ENCODE assay signal across 23 mouse cellular contexts in the genomic region with DNA sequence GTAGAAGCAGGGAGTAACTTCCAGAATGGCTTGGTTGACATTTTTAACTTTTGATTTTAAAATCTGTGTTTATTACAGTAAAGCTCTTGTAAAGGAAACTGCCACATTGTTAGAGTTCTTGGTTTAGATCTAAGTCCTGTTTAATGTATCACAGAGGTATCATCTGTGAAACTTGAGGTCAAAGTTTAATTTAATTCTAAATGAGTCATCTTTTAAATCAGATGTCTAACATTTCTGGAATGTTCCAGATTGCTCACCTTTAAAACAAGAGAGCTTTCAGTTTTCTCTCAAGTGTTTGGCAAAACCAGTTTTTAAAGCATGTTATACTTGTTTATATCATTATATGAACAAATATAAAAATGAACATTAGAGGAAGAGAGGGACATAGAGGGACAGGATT. TPM values are rescaled to one million over a fixed set of nuclear protein-coding genes. Genes with fewer than 3 reads are reported as not detected.
DNase-seq lines count a peak whose midpoint lies in the region; ATAC-seq and TF ChIP-seq lines count a peak whose summit lies in the region.
"Had no signal": no experiment of that assay in that cellular context is flagged by ENCODE, and none has a peak within 500 bp of the region (broad histone marks: within the 10 kb centered on the region; RNA-seq: fewer than 3 reads in every experiment).

No protein-coding gene starts in this region.

- no peak for TF ChIP-seq POLR2A in kidney, adult 2 months (IDR thresholded peaks at IDR 0.05; ENCODE audit: low read depth, low read length)
- no peak for TF ChIP-seq POLR2A in liver, adult 2 months (IDR thresholded peaks at IDR 0.05; ENCODE audit: extremely low read depth, insufficient read depth, low read length)

- H3K27me3 ChIP-seq in kidney, adult 2 months (replicated peaks; ENCODE audit: control insufficient read depth, insufficient read depth, low read length): no peaks in the 10 kb centered on the region
- H3K27me3 ChIP-seq in liver, adult 2 months (ENCODE audit: control insufficient read depth, insufficient read depth, low read length): peaks cover 6% of the 10 kb centered on the region
- peaks cover 9% of the 10 kb centered on the region for H3K27me3 ChIP-seq in liver, embryonic 12.5 days (replicated peaks)
- H3K27me3 ChIP-seq: embryonic facial prominence, embryonic 13.5 days; embryonic facial prominence, embryonic 15.5 days had no signal

- H3K27ac ChIP-seq in kidney, adult 2 months (ENCODE audit: insufficient read depth, low read depth, low read length): peak overlapping the region; percentile 96; the same call in 1 of the 2 replicates
- H3K27ac ChIP-seq in liver, adult 2 months (replicated peaks; ENCODE audit: insufficient read depth, low read depth, low read length): no peak overlapping the region
- no peak overlapping the region for H3K27ac ChIP-seq in liver, embryonic 12.5 days
- H3K27ac ChIP-seq: embryonic facial prominence, embryonic 13.5 days; embryonic facial prominence, embryonic 15.5 days; forebrain, embryonic 10.5 days; forebrain, embryonic 12.5 days had no signal

- peak; percentile 59 for DNase-seq in kidney, adult 2 months
- no peak for DNase-seq in kidney, adult 11 months
- DNase-seq in liver, adult 2 months (ENCODE audit: extremely low read depth, low read depth, low spot score): peak; percentile 18
- peak; percentile 35 for DNase-seq in 3T3-L1 (ENCODE audit: low read depth, low spot score)
- no peak for DNase-seq in spleen, postnatal 36 days (ENCODE audit: low spot score in 2 of 2)
- DNase-seq: adrenal gland, adult 2 months; adrenal gland, postnatal 10 days; adrenal gland, postnatal 25 days; cerebellum, adult 11 months; cerebellum, adult 18-20 months; cerebellum, adult 8-10 months; cerebellum, adult 9-11 months; cerebellum, postnatal 14 days; cerebellum, postnatal 36 days; embryo, embryonic 11 days had no signal

- ATAC-seq in liver, embryonic 12.5 days: no peak
- ATAC-seq: forebrain, embryonic 14.5 days; forebrain, embryonic 16.5 days had no signal

- no peak overlapping the region for H3K4me2 ChIP-seq in liver, embryonic 12.5 days
- H3K4me2 ChIP-seq: embryonic facial prominence, embryonic 13.5 days; embryonic facial prominence, embryonic 15.5 days; forebrain, embryonic 12.5 days had no signal

- peaks cover 20% of the 10 kb centered on the region; the same call in 1 of the 2 replicates for H3K4me1 ChIP-seq in kidney, adult 2 months (ENCODE audit: control insufficient read depth, insufficient read depth, low read length)
- peaks cover 6% of the 10 kb centered on the region; the same call in 1 of the 2 replicates for H3K4me1 ChIP-seq in liver, adult 2 months (ENCODE audit: control insufficient read depth, insufficient read depth, low read length)
- peaks cover 16% of the 10 kb centered on the region for H3K4me1 ChIP-seq in liver, embryonic 12.5 days

- no peaks in the 10 kb centered on the region for H3K36me3 ChIP-seq in kidney, adult 2 months (ENCODE audit: control insufficient read depth, insufficient read depth, low read length)
- H3K36me3 ChIP-seq in liver, adult 2 months (ENCODE audit: control insufficient read depth, insufficient read depth, low read length): no peaks in the 10 kb centered on the region
- no peaks in the 10 kb centered on the region for H3K36me3 ChIP-seq in liver, embryonic 12.5 days
- H3K36me3 ChIP-seq: embryonic facial prominence, embryonic 13.5 days; embryonic facial prominence, embryonic 15.5 days; forebrain, embryonic 10.5 days; forebrain, embryonic 12.5 days had no signal

- H3K9me3 ChIP-seq in liver, embryonic 12.5 days (replicated peaks): no peaks in the 10 kb centered on the region
- H3K9me3 ChIP-seq: embryonic facial prominence, embryonic 13.5 days; embryonic facial prominence, embryonic 15.5 days; forebrain, embryonic 10.5 days; forebrain, embryonic 12.5 days had no signal

- H3K4me3 ChIP-seq in kidney, adult 2 months (ENCODE audit: insufficient read depth, low read depth, low read length): no peak overlapping the region
- no peak overlapping the region for H3K4me3 ChIP-seq in liver, adult 2 months (ENCODE audit: insufficient read depth, low read depth, low read length)
- no peak overlapping the region for H3K4me3 ChIP-seq in liver, embryonic 12.5 days
- H3K4me3 ChIP-seq: embryonic facial prominence, embryonic 13.5 days; embryonic facial prominence, embryonic 15.5 days; erythroblast, embryonic 14.5 days; forebrain, embryonic 10.5 days; forebrain, embryonic 12.5 days had no signal

- no peaks in the 10 kb centered on the region for H3K79me2 ChIP-seq in liver, adult 2 months (ENCODE audit: control insufficient read depth, insufficient read depth, low read length)

- H3K9ac ChIP-seq in liver, adult 2 months (ENCODE audit: low read depth, low read length): no peak overlapping the region
- H3K9ac ChIP-seq in liver, embryonic 12.5 days: no peak overlapping the region
- H3K9ac ChIP-seq: embryonic facial prominence, embryonic 13.5 days; embryonic facial prominence, embryonic 15.5 days; forebrain, embryonic 12.5 days had no signal

- no peak for TF ChIP-seq CTCF in kidney, adult 2 months (conservative IDR thresholded peaks at IDR 0.05; ENCODE audit: insufficient read depth, insufficient read length, low read depth, low read length)
- TF ChIP-seq CTCF in liver, adult 2 months (IDR thresholded peaks at IDR 0.05; ENCODE audit: low read depth, low read length): no peak

RNA-seq across cellular contexts. Expression of a gene that starts 4.2 kb away (rescaled TPM):
- 33.0 and 36.1 TPM in 2 replicates for polyA plus RNA-seq in kidney, adult 2 months (2012; rRNA removed)
- 0.83 and 1.4 TPM in 2 replicates for total RNA-seq in liver, adult 2 months (2014; rRNA removed)
- polyA plus RNA-seq in liver, adult 2 months (2012; rRNA removed): 0.15 and 0.16 TPM in 2 replicates
- polyA plus RNA-seq in liver, embryonic 12.5 days (2016; fragmentation: Nextera tagmentation; extraction: Ambion mirVana): 1.4 and 2.6 TPM in 2 replicates
- polyA plus RNA-seq: erythroblast, embryonic 14.5 days had no signal

Comparison
In these comparisons a context has a peak if more than half of its experiments do, and no peak if none do; other contexts are left out.
1. DNase-seq: peak in kidney, adult 2 months (single experiment), liver, adult 2 months (single experiment) and 3T3-L1 (single experiment); none in kidney, adult 11 months (single experiment) and spleen, postnatal 36 days (0 of 2).